Mouse (Mus musculus) neural tube, embryonic 14.5 days (tissue): ENCODE measurements around the gene Pdxp. TPM values are rescaled to one million over a fixed set of nuclear protein-coding genes. Genes with fewer than 3 reads are reported as not detected.
A peak's percentile ranks its signal among the peaks of the same experiment; 100 is the strongest.

Experiments used
- ATAC-seq: fragments of 200-750 bp; cut with Nextera tagmentation; 2 replicates; pipeline ENCODE4 v1.8.0; 2017; ENCODE audit warnings: low read depth, mild to moderate bottlenecking, moderate TSS enrichment, moderate library complexity
- H3K27ac ChIP-seq: fragments of 300-500 bp; sonication (generic); 2 replicates; pipeline ENCODE4 v1.5.1; 2014; ENCODE audit warnings: low read depth, mild to moderate bottlenecking, control low read depth, low read length, moderate library complexity, mixed read lengths
- H3K27me3 ChIP-seq: fragments of 300-500 bp; sonication (generic); 2 replicates; pipeline ENCODE4 v1.6.1; 2014; ENCODE audit warnings: low read length; ENCODE audit not compliant: control insufficient read depth, insufficient read depth
- H3K36me3 ChIP-seq: fragments of 300-500 bp; sonication (generic); 2 replicates; pipeline ENCODE4 v1.6.1; 2014; ENCODE audit warnings: low read length, mixed read lengths; ENCODE audit not compliant: control insufficient read depth, insufficient read depth
- H3K4me1 ChIP-seq: fragments of 300-500 bp; sonication (generic); 2 replicates; pipeline ENCODE4 v1.6.1; 2014; ENCODE audit warnings: low read length; ENCODE audit not compliant: control insufficient read depth, insufficient read depth
- H3K4me2 ChIP-seq: fragments of 300-500 bp; sonication (generic); 2 replicates; pipeline ENCODE4 v1.6.1; 2014; ENCODE audit warnings: mild to moderate bottlenecking, low read depth, low read length, control low read depth
- H3K4me3 ChIP-seq: fragments of 300-500 bp; sonication (generic); 2 replicates; pipeline ENCODE4 v1.5.1; 2014; ENCODE audit warnings: low read depth, low read length, control low read depth, mixed read lengths
- H3K9ac ChIP-seq: fragments of 300-500 bp; sonication (generic); replicated peaks from 2 replicates; pipeline ENCODE4 v1.6.1; 2014; ENCODE audit warnings: low read depth, mild to moderate bottlenecking, control low read depth, low read length, mixed read lengths
- H3K9me3 ChIP-seq: fragments of 300-500 bp; sonication (generic); 2 replicates; pipeline ENCODE4 v1.6.1; 2016; ENCODE audit warnings: low read length; ENCODE audit not compliant: control insufficient read depth
- WGBS: fragments of 180-500 bp; shearing (Covaris S2); extraction: QIAGEN DNeasy Blood & Tissue Kit; methylation state at CpG from one replicate; pipeline ENCODE4 v1.1.7; 2014; 5-methylcytosine and 5-hydroxymethylcytosine counted together
- polyA plus RNA-seq: library from polyadenylated mRNA; unstranded; fragments of >200 nt; fragmentation: Nextera tagmentation; extraction: Ambion mirVana; gene quantifications from 2 replicates; pipeline ENCODE4 v1.2.1, GENCODE M21; 2014

Gene Pdxp
- polyA plus RNA-seq, 1 experiment from 2014 or later = 84.7 TPM

DNA sequence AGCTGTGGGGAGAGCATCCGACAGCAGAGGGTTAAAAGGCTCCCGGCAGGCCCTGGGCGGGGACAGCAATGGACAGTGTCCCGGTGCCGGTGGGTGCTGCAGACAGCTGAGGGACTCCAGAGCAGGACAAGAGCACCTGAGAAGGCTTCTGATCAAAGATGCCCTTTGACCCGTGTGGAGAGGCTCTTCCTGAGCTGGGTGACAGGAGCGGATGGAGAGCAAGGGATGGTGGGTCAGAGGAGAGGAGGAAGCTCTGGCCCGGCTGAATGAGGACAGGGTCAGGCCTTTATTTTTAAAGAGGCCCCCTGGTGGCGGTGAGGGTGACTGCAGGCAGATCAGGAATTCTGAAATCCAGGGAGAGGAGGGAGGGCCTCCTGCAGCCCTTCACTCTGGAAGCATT is 28.9 kb downstream of the Pdxp start:
- Histone ChIP-seq H3K36me3 (peaks cover 25% of the 10 kb centered on the region), H3K4me3 (0 out of 2 replicates have a peak overlapping the region, but pooled peaks have one; percentile 15), H3K4me1 (peaks cover 2% of the 10 kb centered on the region; the same call in 1 of the 2 replicates), H3K27ac (peak overlapping the region; percentile 45; the same call in 1 of the 2 replicates), H3K27me3 (no peaks in the 10 kb centered on the region), H3K4me2 (peak overlapping the region; percentile 36), H3K9me3 (no peaks in the 10 kb centered on the region), H3K9ac (peak overlapping the region; percentile 8; the same call in 1 of the 2 replicates)
- ATAC-seq = peak; percentile 60
- WGBS = under 1% methylated on average over 9 of the region's 9 CpGs

- H3K4me2 ChIP-seq = no peak overlapping the region
- H3K4me3 ChIP-seq = no peak overlapping the region
- no peaks in the 10 kb centered on the region for H3K27me3 ChIP-seq
- ATAC-seq = no peak
- H3K9ac ChIP-seq = no peak overlapping the region
- 68% methylated on average over 7 of the region's 7 CpGs for WGBS
- peaks cover 4% of the 10 kb centered on the region; the same call in 1 of the 2 replicates for H3K36me3 ChIP-seq
- H3K9me3 ChIP-seq = no peaks in the 10 kb centered on the region
- no peak overlapping the region for H3K27ac ChIP-seq
- peaks cover 8% of the 10 kb centered on the region; the same call in 1 of the 2 replicates for H3K4me1 ChIP-seq
These were observed 32.5 kb downstream of the Pdxp start for GRCm38 (mm10) chr15:78946232-78946631.

DNA sequence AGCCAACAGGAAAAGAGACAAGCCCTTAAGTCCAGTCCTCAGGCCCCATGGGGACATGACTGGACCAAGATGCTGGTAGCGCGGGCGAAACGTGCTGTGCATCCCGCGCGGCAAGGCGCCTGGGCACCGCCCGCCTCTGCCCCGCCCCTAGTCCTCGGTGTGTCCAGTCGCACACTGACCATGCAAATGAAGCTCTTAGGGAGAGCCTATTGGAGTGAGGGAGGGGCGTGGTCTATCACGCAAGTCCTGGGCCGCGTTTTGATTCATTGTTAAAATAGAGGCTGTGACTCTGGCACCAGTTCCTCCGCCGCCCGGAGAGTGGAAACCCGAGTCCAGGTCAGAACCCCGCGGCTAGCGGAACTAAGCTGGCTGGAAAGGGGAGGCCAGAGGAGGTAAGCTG is 33.9 kb downstream of the Pdxp start, which contains the start of gene Triobp:
Gene Triobp, plus strand, starts transcription at position 68 of the 400 bp plus-strand sequence.
- Histone ChIP-seq H3K4me2 (peak within 1 kb of the TSS; percentile 54), H3K9me3 (no peaks in the 10 kb centered on the region), H3K4me1 (peaks cover 8% of the 10 kb centered on the region; the same call in 1 of the 2 replicates), H3K36me3 (0 out of 2 replicates have a peak, but pooled peaks cover 7% of the 10 kb centered on the region), H3K9ac (peak within 1 kb of the TSS; percentile 70), H3K4me3 (peak within 1 kb of the TSS; percentile 60), H3K27me3 (no peaks in the 10 kb centered on the region), H3K27ac (peak within 1 kb of the TSS; percentile 64)
- WGBS = 0% methylated on average over 24 of the region's 24 CpGs
- ATAC-seq = peak; percentile 96

DNA sequence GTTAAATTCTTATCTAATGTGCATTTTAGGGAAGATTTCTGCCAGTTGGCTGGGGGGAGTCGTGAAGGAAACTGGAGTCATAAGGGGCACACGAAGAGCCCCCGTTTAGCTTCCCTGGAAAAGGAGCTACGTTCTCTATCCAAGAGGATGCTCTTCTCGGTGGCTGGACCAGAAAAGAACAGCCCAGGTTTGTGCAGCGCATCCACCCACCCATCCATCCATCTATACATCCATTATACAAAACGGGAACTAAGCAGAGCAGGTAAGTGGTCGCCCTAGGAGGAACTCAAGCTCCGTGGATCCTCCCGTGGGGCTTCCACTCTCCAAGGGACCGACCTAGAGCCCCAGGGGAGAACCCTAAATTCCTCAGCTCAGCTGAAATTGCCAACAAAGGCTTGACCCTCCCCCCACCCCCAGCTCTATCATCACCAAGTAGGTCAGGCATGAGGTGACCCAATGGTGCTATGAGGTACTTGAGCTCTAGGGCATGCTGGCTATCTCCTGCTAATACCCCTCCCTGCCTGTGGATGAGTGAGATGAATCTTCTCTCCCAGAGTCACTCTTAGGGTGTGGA is 34.5 kb downstream of the Pdxp start:
- H3K9ac ChIP-seq = peak overlapping the region; percentile 70
- H3K4me1 ChIP-seq = peaks cover 8% of the 10 kb centered on the region; the same call in 1 of the 2 replicates
- 4% methylated on average over 11 of the region's 11 CpGs for WGBS
- H3K27me3 ChIP-seq = no peaks in the 10 kb centered on the region
- 0 out of 2 replicates have a peak, but pooled peaks cover 7% of the 10 kb centered on the region for H3K36me3 ChIP-seq
- peak overlapping the region; percentile 54 for H3K4me2 ChIP-seq
- ATAC-seq = peak; percentile 28; the same call in 1 of the 2 replicates
- no peaks in the 10 kb centered on the region for H3K9me3 ChIP-seq
- H3K27ac ChIP-seq = peak overlapping the region; percentile 64
- H3K4me3 ChIP-seq = peak overlapping the region; percentile 60

DNA sequence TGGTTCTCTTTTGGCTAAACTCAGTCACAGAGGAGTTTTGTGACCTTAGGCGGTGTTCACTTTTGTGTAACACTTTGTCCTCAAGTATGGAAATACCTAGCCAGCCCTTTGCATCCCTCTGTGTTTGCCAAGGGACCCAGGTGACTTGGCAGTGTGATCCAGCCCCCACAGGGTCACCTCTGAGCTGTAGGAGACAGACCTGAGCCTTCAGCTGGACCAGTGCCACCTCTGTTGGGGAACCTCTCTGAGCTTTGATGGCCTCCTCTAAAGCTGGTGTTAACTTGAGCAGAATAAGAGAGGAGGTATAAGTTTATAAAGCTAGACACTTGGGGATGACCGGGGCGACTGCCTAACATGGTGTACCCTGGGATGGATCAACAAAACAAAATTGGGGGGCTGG is 35.2 kb downstream of the Pdxp start:
- H3K4me3 ChIP-seq = peak overlapping the region; percentile 12; the same call in 1 of the 2 replicates
- H3K27me3 ChIP-seq = no peaks in the 10 kb centered on the region
- H3K9ac ChIP-seq = no peak overlapping the region
- H3K9me3 ChIP-seq = no peaks in the 10 kb centered on the region
- H3K4me1 ChIP-seq = peaks cover 8% of the 10 kb centered on the region; the same call in 1 of the 2 replicates
- 0 out of 2 replicates have a peak, but pooled peaks cover 10% of the 10 kb centered on the region for H3K36me3 ChIP-seq
- WGBS = 93% methylated on average over 3 of the region's 3 CpGs
- no peak overlapping the region for H3K27ac ChIP-seq
- peak overlapping the region; percentile 54 for H3K4me2 ChIP-seq
- no peak for ATAC-seq

DNA sequence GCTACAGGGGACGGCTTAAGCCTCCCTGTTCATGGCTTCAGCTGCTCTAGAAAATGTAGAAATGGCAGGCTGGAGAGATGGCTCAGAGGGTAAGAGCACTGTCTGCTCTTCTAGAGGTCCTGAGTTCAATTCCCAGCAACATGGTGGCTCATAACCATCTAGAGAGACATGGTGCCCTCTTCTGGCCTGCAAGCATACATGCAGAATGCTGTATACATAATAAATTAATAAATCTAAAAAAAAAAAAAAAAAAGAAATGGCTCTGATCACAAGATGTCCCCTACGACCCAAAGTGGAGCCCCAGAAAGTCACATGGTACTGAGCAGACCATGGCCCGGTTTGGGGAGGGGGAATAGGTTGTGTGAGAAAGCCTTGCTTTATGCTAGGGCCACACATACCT is 41.9 kb downstream of the Pdxp start:
- Histone ChIP-seq H3K27ac (no peak overlapping the region), H3K4me3 (no peak overlapping the region), H3K27me3 (no peaks in the 10 kb centered on the region), H3K9me3 (no peaks in the 10 kb centered on the region), H3K4me1 (no peaks in the 10 kb centered on the region), H3K9ac (no peak overlapping the region), H3K4me2 (no peak overlapping the region), H3K36me3 (peaks cover 28% of the 10 kb centered on the region)
- no peak for ATAC-seq
- 80% methylated on average over 3 of the region's 3 CpGs for WGBS

DNA sequence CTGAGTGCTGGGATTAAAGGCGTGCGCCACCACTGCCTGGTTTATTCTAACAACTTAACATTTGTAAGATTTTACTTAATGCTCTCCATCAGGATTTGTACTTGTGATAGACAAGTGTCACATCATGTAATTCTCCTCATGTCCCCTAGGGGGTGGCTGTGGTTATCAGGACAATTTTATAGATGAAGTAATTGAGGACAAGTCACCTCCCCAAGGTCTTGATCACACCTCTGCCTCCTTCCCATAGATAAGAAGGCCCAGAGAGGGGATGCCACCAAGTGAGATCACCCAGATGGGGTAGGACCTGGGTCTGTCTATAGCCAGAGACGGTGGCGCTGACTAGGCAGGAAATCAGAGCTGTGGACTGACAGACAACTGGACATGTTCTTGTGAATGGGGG is 42.6 kb downstream of the Pdxp start:
- WGBS = 92% methylated on average over 4 of the region's 4 CpGs
- Histone ChIP-seq H3K4me1 (no peaks in the 10 kb centered on the region), H3K27ac (no peak overlapping the region), H3K36me3 (peaks cover 26% of the 10 kb centered on the region), H3K9ac (no peak overlapping the region), H3K4me3 (no peak overlapping the region), H3K27me3 (no peaks in the 10 kb centered on the region), H3K9me3 (no peaks in the 10 kb centered on the region), H3K4me2 (no peak overlapping the region)
- ATAC-seq = no peak

DNA sequence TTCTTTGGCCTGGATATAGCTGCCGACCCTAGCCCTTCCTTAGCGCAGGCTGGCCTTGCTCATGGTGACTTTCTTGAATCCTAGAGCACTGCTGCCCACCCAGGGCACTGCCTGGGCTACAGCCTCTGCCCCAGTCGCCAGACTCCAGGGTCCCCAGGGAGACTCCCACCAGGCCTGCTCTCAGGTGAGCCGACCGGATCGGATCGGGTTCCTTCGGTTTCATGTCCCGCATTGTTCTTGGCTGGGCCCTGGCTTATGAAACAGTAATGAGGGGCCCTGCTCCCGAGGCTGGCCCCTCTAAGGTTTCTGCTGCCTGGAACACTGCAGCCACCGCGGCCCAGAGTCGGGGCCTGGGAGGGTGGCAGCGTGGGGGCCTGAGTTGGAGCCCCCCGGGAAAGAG is 43.3 kb downstream of the Pdxp start:
- Histone ChIP-seq H3K4me1 (no peaks in the 10 kb centered on the region), H3K27me3 (no peaks in the 10 kb centered on the region), H3K36me3 (peaks cover 27% of the 10 kb centered on the region), H3K4me2 (no peak overlapping the region), H3K9ac (no peak overlapping the region), H3K4me3 (no peak overlapping the region), H3K9me3 (no peaks in the 10 kb centered on the region), H3K27ac (no peak overlapping the region)
- 77% methylated on average over 15 of the region's 15 CpGs for WGBS
- ATAC-seq = no peak; the same call in 1 of the 2 replicates

GRCm38 (mm10) chr15:78959537-78959936 is 45.8 kb downstream of the Pdxp start:
- Histone ChIP-seq H3K9ac (no peak overlapping the region), H3K27me3 (no peaks in the 10 kb centered on the region), H3K36me3 (peaks cover 21% of the 10 kb centered on the region), H3K9me3 (no peaks in the 10 kb centered on the region), H3K4me1 (no peaks in the 10 kb centered on the region), H3K4me3 (no peak overlapping the region), H3K27ac (no peak overlapping the region), H3K4me2 (no peak overlapping the region)
- ATAC-seq = no peak
- WGBS = 90% methylated on average over 11 of the region's 11 CpGs
